Mouse (Mus musculus): ENCODE data around the gene Trpm3. TPM values are rescaled to one million over a fixed set of nuclear protein-coding genes. Genes with fewer than 3 reads are reported as not detected.

Gene Trpm3
- polyA plus RNA-seq, 2 experiments = 0.03 TPM; not detected in 1

- 40% methylated on average over 3 of the region's 3 CpGs for WGBS (ENCODE audit: insufficient replicate concordance)
- Histone ChIP-seq H3K4me1 (replicated peaks; ENCODE audit: control insufficient read depth in 2 of 2, insufficient read depth in 2 of 2, low read length in 1 of 2) (no peaks in the 10 kb centered on the region), H3K4me2 (ENCODE audit: low read depth) (no peak overlapping the region), H3K9ac (replicated peaks) (no peak overlapping the region), H3K27me3 (ENCODE audit: control insufficient read depth, insufficient read depth, low read length) (no peaks in the 10 kb centered on the region), H3K9me3 (ENCODE audit: control insufficient read depth, low read length) (no peaks in the 10 kb centered on the region), H3K4me3 (ENCODE audit: insufficient read depth in 1 of 2, low read depth in 2 of 2, low read length in 2 of 2) (no peak overlapping the region), H3K36me3 (replicated peaks; ENCODE audit: control insufficient read depth, insufficient read depth, low read depth) (no peaks in the 10 kb centered on the region), H3K27ac (no peak overlapping the region)
- ATAC-seq (ENCODE audit: insufficient read depth) (no peak), DNase-seq (ENCODE audit: low read depth in 3 of 3, low spot score in 3 of 3) (no peak)
- TF ChIP-seq EP300 (IDR thresholded peaks at IDR 0.05; ENCODE audit: low read depth) (no peak), CTCF (IDR thresholded peaks at IDR 0.05; ENCODE audit: low read depth) (no peak)
These were observed 629.4 kb downstream of the Trpm3 start for GRCm38 (mm10) chr19:22768242-22768641.

GRCm38 (mm10) chr19:22775191-22775695 lies 636.4 kb downstream of the Trpm3 start:
- no peak overlapping the region for H3K4me2 ChIP-seq (ENCODE audit: low read depth)
- no peak for ATAC-seq (ENCODE audit: insufficient read depth)
- no peaks in the 10 kb centered on the region for H3K9me3 ChIP-seq (ENCODE audit: control insufficient read depth, low read length)
- no peaks in the 10 kb centered on the region for H3K36me3 ChIP-seq (replicated peaks; ENCODE audit: control insufficient read depth, insufficient read depth, low read depth)
- no peaks in the 10 kb centered on the region for H3K4me1 ChIP-seq (replicated peaks; ENCODE audit: control insufficient read depth in 2 of 2, insufficient read depth in 2 of 2, low read length in 1 of 2)
- no peak overlapping the region for H3K27ac ChIP-seq
- H3K27me3 ChIP-seq (ENCODE audit: control insufficient read depth, insufficient read depth, low read length) = no peaks in the 10 kb centered on the region
- H3K9ac ChIP-seq (replicated peaks) = no peak overlapping the region
- WGBS (ENCODE audit: insufficient replicate concordance) = 70% methylated on average over 3 of the region's 3 CpGs
- no peak for DNase-seq (ENCODE audit: low read depth in 3 of 3, low spot score in 3 of 3)
- TF ChIP-seq CTCF (IDR thresholded peaks at IDR 0.05; ENCODE audit: low read depth) = no peak
- no peak for TF ChIP-seq EP300 (IDR thresholded peaks at IDR 0.05; ENCODE audit: low read depth)
- H3K4me3 ChIP-seq (ENCODE audit: insufficient read depth in 1 of 2, low read depth in 2 of 2, low read length in 2 of 2) = no peak overlapping the region

GRCm38 (mm10) chr19:22780192-22780843 lies 641.5 kb downstream of the Trpm3 start:
- Histone ChIP-seq H3K4me1 (replicated peaks; ENCODE audit: control insufficient read depth in 2 of 2, insufficient read depth in 2 of 2, low read length in 1 of 2) (no peaks in the 10 kb centered on the region), H3K9ac (replicated peaks) (no peak overlapping the region), H3K27me3 (ENCODE audit: control insufficient read depth, insufficient read depth, low read length) (no peaks in the 10 kb centered on the region), H3K4me2 (ENCODE audit: low read depth) (no peak overlapping the region), H3K27ac (no peak overlapping the region), H3K36me3 (replicated peaks; ENCODE audit: control insufficient read depth, insufficient read depth, low read depth) (no peaks in the 10 kb centered on the region), H3K4me3 (ENCODE audit: insufficient read depth in 1 of 2, low read depth in 2 of 2, low read length in 2 of 2) (no peak overlapping the region), H3K9me3 (ENCODE audit: control insufficient read depth, low read length) (no peaks in the 10 kb centered on the region)
- 68% methylated on average over 7 of the region's 7 CpGs for WGBS (ENCODE audit: insufficient replicate concordance)
- ATAC-seq (ENCODE audit: insufficient read depth) (no peak), DNase-seq (ENCODE audit: low read depth in 3 of 3, low spot score in 3 of 3) (no peak)
- TF ChIP-seq CTCF (IDR thresholded peaks at IDR 0.05; ENCODE audit: low read depth) = no peak
- no peak for TF ChIP-seq EP300 (IDR thresholded peaks at IDR 0.05; ENCODE audit: low read depth)

- no peak for ATAC-seq (ENCODE audit: insufficient read depth)
- H3K27me3 ChIP-seq (ENCODE audit: control insufficient read depth, insufficient read depth, low read length) = no peaks in the 10 kb centered on the region
- TF ChIP-seq EP300 (IDR thresholded peaks at IDR 0.05; ENCODE audit: low read depth) (no peak), CTCF (IDR thresholded peaks at IDR 0.05; ENCODE audit: low read depth) (no peak)
These were observed 642.7 kb downstream of the Trpm3 start for GRCm38 (mm10) chr19:22781579-22781978.

DNA sequence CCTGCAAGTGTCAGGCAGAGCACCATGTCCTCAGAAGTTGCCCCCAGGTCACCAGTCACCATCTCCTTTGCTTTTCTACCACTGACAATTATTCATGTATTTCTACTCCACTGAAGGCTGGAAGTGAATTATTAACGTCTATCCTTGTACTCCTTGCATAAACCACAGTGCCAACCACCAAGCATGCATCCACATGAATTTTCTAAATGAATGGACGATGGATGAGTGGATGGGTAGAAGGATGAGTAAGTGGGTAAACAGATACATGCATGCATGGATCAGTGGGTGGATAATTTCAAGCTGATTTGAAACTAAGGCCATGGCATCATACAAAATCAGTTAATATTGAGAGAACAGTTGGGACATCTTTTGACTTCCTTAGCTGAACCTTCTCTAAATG lies 644.9 kb downstream of the Trpm3 start:
- Histone ChIP-seq H3K9ac (replicated peaks) (no peak overlapping the region), H3K4me1 (replicated peaks; ENCODE audit: control insufficient read depth in 2 of 2, insufficient read depth in 2 of 2, low read length in 1 of 2) (no peaks in the 10 kb centered on the region), H3K4me3 (ENCODE audit: insufficient read depth in 1 of 2, low read depth in 2 of 2, low read length in 2 of 2) (no peak overlapping the region), H3K27me3 (ENCODE audit: control insufficient read depth, insufficient read depth, low read length) (no peaks in the 10 kb centered on the region), H3K4me2 (ENCODE audit: low read depth) (no peak overlapping the region), H3K27ac (no peak overlapping the region), H3K9me3 (ENCODE audit: control insufficient read depth, low read length) (no peaks in the 10 kb centered on the region), H3K36me3 (replicated peaks; ENCODE audit: control insufficient read depth, insufficient read depth, low read depth) (no peaks in the 10 kb centered on the region)
- WGBS (ENCODE audit: insufficient replicate concordance) = 43% methylated on average over 2 of the region's 2 CpGs
- DNase-seq (ENCODE audit: low read depth in 3 of 3, low spot score in 3 of 3) (no peak), ATAC-seq (ENCODE audit: insufficient read depth) (no peak)
- TF ChIP-seq EP300 (IDR thresholded peaks at IDR 0.05; ENCODE audit: low read depth) = no peak
- TF ChIP-seq CTCF (IDR thresholded peaks at IDR 0.05; ENCODE audit: low read depth) = no peak

More at GRCm38 (mm10) chr19:22781579-22781978, 642.7 kb downstream of the Trpm3 start:
- H3K4me1 ChIP-seq (replicated peaks; ENCODE audit: control insufficient read depth in 2 of 2, insufficient read depth in 2 of 2, low read length in 1 of 2) = no peaks in the 10 kb centered on the region
- H3K36me3 ChIP-seq (replicated peaks; ENCODE audit: control insufficient read depth, insufficient read depth, low read depth) = no peaks in the 10 kb centered on the region
- H3K4me3 ChIP-seq (ENCODE audit: insufficient read depth in 1 of 2, low read depth in 2 of 2, low read length in 2 of 2) = no peak overlapping the region
- H3K9ac ChIP-seq (replicated peaks) = no peak overlapping the region
- no peaks in the 10 kb centered on the region for H3K9me3 ChIP-seq (ENCODE audit: control insufficient read depth, low read length)
- no peak for DNase-seq (ENCODE audit: low read depth in 3 of 3, low spot score in 3 of 3)
- no peak overlapping the region for H3K27ac ChIP-seq
- H3K4me2 ChIP-seq (ENCODE audit: low read depth) = no peak overlapping the region
